Mouse (Mus musculus) cortical plate, adult 2 months (tissue): ENCODE measurements at regions not wholly inside any gene's neighbourhood (a gene's known extent, or its start where the extent isn't known, plus 50 kb on each side); places are given as distances from the start of the nearest gene placed in this dataset.

Experiments
- CTCF ChIP-seq: fragments of 200-500 bp; IDR thresholded peaks from 2 replicates; pipeline ENCODE4 v1.5.1; 2011; ENCODE audit warnings: mild to moderate bottlenecking, control low read depth, low read length; ENCODE audit not compliant: insufficient read depth; ENCODE audit errors: extremely low read depth
- POLR2A ChIP-seq: fragments of 200-500 bp; IDR thresholded peaks from 2 replicates; pipeline ENCODE4 v1.6.1; 2011; ENCODE audit warnings: mild to moderate bottlenecking, low read length, control low read depth; ENCODE audit not compliant: insufficient read depth; ENCODE audit errors: extremely low read depth

GRCm38 (mm10) chr6:135518710-135519437, 156.5 kb downstream of the Emp1 start:
- no peak for TF ChIP-seq POLR2A
- no peak for TF ChIP-seq CTCF
